ENCODE assay signal across 6 mouse cellular contexts in genomic region chr3:126844809-126845208, GRCm38 (mm10).
"Had no signal": no experiment of that assay in that cellular context is flagged by ENCODE, and none has a peak within 500 bp of the region (broad histone marks: within the 10 kb centered on the region; RNA-seq: fewer than 3 reads in every experiment).

No protein-coding gene starts in this region.

- DNase-seq: liver, embryonic 13.5 days; liver, postnatal 0 days; lung, embryonic 14.5 days; right cerebral cortex, postnatal 14 days; thymus, adult 2 months; thymus, postnatal 25 days had no signal
